Mouse (Mus musculus): ENCODE measurements around the gene Aktip. TPM values are rescaled to one million over a fixed set of nuclear protein-coding genes. Genes with fewer than 3 reads are reported as not detected.

The Aktip gene
- total and polyA plus RNA-seq, 2 experiments from 2014 or later: 133 TPM

DNA sequence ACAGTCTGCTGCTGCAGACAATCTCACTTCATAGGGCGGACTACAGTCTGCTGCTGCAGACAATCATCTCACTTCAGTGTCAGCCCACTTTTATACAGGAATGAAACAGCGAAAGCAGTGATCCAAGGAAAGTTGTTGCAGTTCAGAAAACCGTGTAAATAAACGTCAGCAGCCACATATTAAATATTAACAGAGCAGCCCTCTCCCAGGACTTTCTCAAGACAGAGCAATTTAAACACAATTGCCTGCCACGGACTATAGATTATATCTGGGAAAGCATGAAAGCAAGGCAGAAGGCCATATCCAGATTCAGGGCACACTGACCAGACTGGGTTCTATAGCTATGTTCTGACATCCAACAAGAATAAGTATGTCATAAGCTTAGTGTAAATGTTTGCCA, 105.6 kb downstream of the Aktip start:
- ATAC-seq (ENCODE audit: low FRiP score) (no peak), DNase-seq (ENCODE audit: low spot score) (no peak)
- WGBS: 83% methylated on average over 5 of the region's 5 CpGs
- H3K4me1 ChIP-seq (ENCODE audit: insufficient read depth, low read length): no peaks in the 10 kb centered on the region
- H3K9ac ChIP-seq (replicated peaks; ENCODE audit: low read length, poor library complexity, severe bottlenecking): no peak overlapping the region
- no peak overlapping the region for H3K27ac ChIP-seq (ENCODE audit: low read depth, low read length)
- no peak overlapping the region for H3K4me3 ChIP-seq (ENCODE audit: low read depth, low read length)
- H3K4me2 ChIP-seq (ENCODE audit: low read depth, low read length, poor library complexity, severe bottlenecking): no peak overlapping the region
- H3K9me3 ChIP-seq (ENCODE audit: low read length): no peaks in the 10 kb centered on the region
- H3K36me3 ChIP-seq (ENCODE audit: insufficient read depth, low read length): peaks cover 31% of the 10 kb centered on the region
- TF ChIP-seq CTCF (IDR thresholded peaks at IDR 0.05): no peak
- H3K27me3 ChIP-seq (ENCODE audit: insufficient read depth, low read length): no peaks in the 10 kb centered on the region

- TF ChIP-seq CTCF (IDR thresholded peaks at IDR 0.05): no peak
- H3K36me3 ChIP-seq (ENCODE audit: insufficient read depth, low read length): peaks cover 13% of the 10 kb centered on the region
- 94% methylated on average over 2 of the region's 2 CpGs for WGBS
- no peak overlapping the region for H3K4me2 ChIP-seq (ENCODE audit: low read depth, low read length, poor library complexity, severe bottlenecking)
- no peak overlapping the region for H3K9ac ChIP-seq (replicated peaks; ENCODE audit: low read length, poor library complexity, severe bottlenecking)
- H3K4me3 ChIP-seq (ENCODE audit: low read depth, low read length): no peak overlapping the region
- no peak for ATAC-seq (ENCODE audit: low FRiP score)
- no peak overlapping the region for H3K27ac ChIP-seq (ENCODE audit: low read depth, low read length)
- no peaks in the 10 kb centered on the region for H3K27me3 ChIP-seq (ENCODE audit: insufficient read depth, low read length)
- no peaks in the 10 kb centered on the region for H3K4me1 ChIP-seq (ENCODE audit: insufficient read depth, low read length)
- H3K9me3 ChIP-seq (ENCODE audit: low read length): no peaks in the 10 kb centered on the region
- DNase-seq (ENCODE audit: low spot score): no peak
These were observed 110.2 kb downstream of the Aktip start for GRCm38 (mm10) chr8:91089601-91090000.

DNA sequence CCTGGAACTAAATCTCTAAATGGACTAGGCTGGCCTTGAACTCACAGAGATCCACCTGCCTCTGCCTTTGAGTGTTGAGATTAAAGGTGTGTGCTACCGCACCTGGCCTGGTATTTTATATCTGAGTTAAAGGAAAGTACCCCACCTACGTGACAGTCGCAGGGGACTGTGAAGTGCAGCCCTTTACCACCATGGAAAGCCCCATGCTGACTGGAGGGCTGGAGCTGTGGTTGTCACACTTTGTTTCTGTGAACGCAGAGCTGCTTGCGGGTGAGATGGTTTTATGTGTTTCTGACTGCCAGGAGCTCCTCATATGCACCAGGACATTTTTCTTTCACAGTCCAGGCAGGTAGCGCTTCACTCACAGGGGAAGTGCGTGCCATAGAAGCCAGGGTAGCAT, 111.3 kb downstream of the Aktip start:
- Histone ChIP-seq H3K4me2 (ENCODE audit: low read depth, low read length, poor library complexity, severe bottlenecking) (no peak overlapping the region), H3K4me3 (ENCODE audit: low read depth, low read length) (no peak overlapping the region), H3K9ac (replicated peaks; ENCODE audit: low read length, poor library complexity, severe bottlenecking) (no peak overlapping the region), H3K4me1 (ENCODE audit: insufficient read depth, low read length) (no peaks in the 10 kb centered on the region), H3K9me3 (ENCODE audit: low read length) (no peaks in the 10 kb centered on the region), H3K27me3 (ENCODE audit: insufficient read depth, low read length) (no peaks in the 10 kb centered on the region), H3K36me3 (ENCODE audit: insufficient read depth, low read length) (peaks cover 13% of the 10 kb centered on the region), H3K27ac (ENCODE audit: low read depth, low read length) (no peak overlapping the region)
- DNase-seq (ENCODE audit: low spot score) (no peak), ATAC-seq (ENCODE audit: low FRiP score) (no peak)
- no peak for TF ChIP-seq CTCF (IDR thresholded peaks at IDR 0.05)
- 93% methylated on average over 7 of the region's 7 CpGs for WGBS

- H3K36me3 ChIP-seq (ENCODE audit: insufficient read depth, low read length): 0 out of 2 replicates have a peak, but pooled peaks cover 5% of the 10 kb centered on the region
- DNase-seq (ENCODE audit: low spot score) (no peak), ATAC-seq (ENCODE audit: low FRiP score) (no peak)
- no peaks in the 10 kb centered on the region for H3K4me1 ChIP-seq (ENCODE audit: insufficient read depth, low read length)
- H3K4me2 ChIP-seq (ENCODE audit: low read depth, low read length, poor library complexity, severe bottlenecking): no peak overlapping the region
- 95% methylated on average over 12 of the region's 12 CpGs for WGBS
- no peaks in the 10 kb centered on the region for H3K9me3 ChIP-seq (ENCODE audit: low read length)
- no peak overlapping the region for H3K9ac ChIP-seq (replicated peaks; ENCODE audit: low read length, poor library complexity, severe bottlenecking)
- no peak for TF ChIP-seq CTCF (IDR thresholded peaks at IDR 0.05)
- no peaks in the 10 kb centered on the region for H3K27me3 ChIP-seq (ENCODE audit: insufficient read depth, low read length)
- no peak overlapping the region for H3K4me3 ChIP-seq (ENCODE audit: low read depth, low read length)
- H3K27ac ChIP-seq (ENCODE audit: low read depth, low read length): no peak overlapping the region
These were observed 117.3 kb downstream of the Aktip start for GRCm38 (mm10) chr8:91082428-91082827.

DNA sequence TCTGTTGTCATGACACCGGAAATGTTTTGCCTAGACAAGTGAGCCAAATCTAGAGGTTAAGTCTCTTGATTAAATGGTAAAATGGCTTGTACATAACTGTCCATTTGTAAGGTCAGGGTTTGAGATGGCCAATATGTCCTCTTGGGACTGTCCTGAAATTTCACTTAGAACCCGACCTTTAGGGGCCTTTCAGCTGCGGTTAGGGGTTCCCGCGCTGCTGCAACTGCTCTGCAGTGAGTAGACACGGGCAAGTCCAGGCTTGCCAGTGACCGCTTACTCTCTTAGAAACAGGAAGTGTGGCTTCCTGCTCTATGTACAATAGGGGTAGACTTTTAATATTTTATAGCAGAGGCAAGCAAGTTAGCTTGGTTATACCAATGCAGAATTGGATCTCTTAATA, 117.9 kb downstream of the Aktip start:
- DNase-seq (ENCODE audit: low spot score) (no peak), ATAC-seq (ENCODE audit: low FRiP score) (no peak)
- no peak overlapping the region for H3K9ac ChIP-seq (replicated peaks; ENCODE audit: low read length, poor library complexity, severe bottlenecking)
- H3K4me1 ChIP-seq (ENCODE audit: insufficient read depth, low read length): no peaks in the 10 kb centered on the region
- H3K4me3 ChIP-seq (ENCODE audit: low read depth, low read length): no peak overlapping the region
- 0 out of 2 replicates have a peak, but pooled peaks cover 4% of the 10 kb centered on the region for H3K36me3 ChIP-seq (ENCODE audit: insufficient read depth, low read length)
- 86% methylated on average over 7 of the region's 7 CpGs for WGBS
- no peak overlapping the region for H3K4me2 ChIP-seq (ENCODE audit: low read depth, low read length, poor library complexity, severe bottlenecking)
- no peak for TF ChIP-seq CTCF (IDR thresholded peaks at IDR 0.05)
- H3K27ac ChIP-seq (ENCODE audit: low read depth, low read length): no peak overlapping the region
- no peaks in the 10 kb centered on the region for H3K9me3 ChIP-seq (ENCODE audit: low read length)
- no peaks in the 10 kb centered on the region for H3K27me3 ChIP-seq (ENCODE audit: insufficient read depth, low read length)

GRCm38 (mm10) chr8:91079678-91080077, 120.1 kb downstream of the Aktip start:
- no peaks in the 10 kb centered on the region for H3K4me1 ChIP-seq (ENCODE audit: insufficient read depth, low read length)
- no peak overlapping the region for H3K9ac ChIP-seq (replicated peaks; ENCODE audit: low read length, poor library complexity, severe bottlenecking)
- H3K4me3 ChIP-seq (ENCODE audit: low read depth, low read length): no peak overlapping the region
- no peak overlapping the region for H3K27ac ChIP-seq (ENCODE audit: low read depth, low read length)
- no peaks in the 10 kb centered on the region for H3K27me3 ChIP-seq (ENCODE audit: insufficient read depth, low read length)
- 0 out of 2 replicates have a peak, but pooled peaks cover 4% of the 10 kb centered on the region for H3K36me3 ChIP-seq (ENCODE audit: insufficient read depth, low read length)
- no peak for TF ChIP-seq CTCF (IDR thresholded peaks at IDR 0.05)
- no peak overlapping the region for H3K4me2 ChIP-seq (ENCODE audit: low read depth, low read length, poor library complexity, severe bottlenecking)
- H3K9me3 ChIP-seq (ENCODE audit: low read length): no peaks in the 10 kb centered on the region
- 98% methylated on average over 2 of the region's 2 CpGs for WGBS
- DNase-seq (ENCODE audit: low spot score) (no peak), ATAC-seq (ENCODE audit: low FRiP score) (no peak)

Measured in midbrain, postnatal 0 days (tissue).